Mouse (Mus musculus) spleen, postnatal 4 days (tissue): ENCODE data around the gene Nmrk2.

Source experiments
- DNase-seq, 2 experiments: peaks; one replicate each; pipeline ENCODE4 v3.0.0; 2022; ENCODE audit warnings: low spot score in 2 of 2

Gene Nmrk2

GRCm38 (mm10) chr10:81165118-81165517, 36.7 kb downstream of the Nmrk2 start:
- no peak for DNase-seq

- DNase-seq = peak in 1 of 2 experiments; percentile 59
These were observed 39.6 kb downstream of the Nmrk2 start for GRCm38 (mm10) chr10:81162318-81162652.

- peak; percentile 78 to 86 for DNase-seq
These were observed 40.1 kb downstream of the Nmrk2 start for GRCm38 (mm10) chr10:81161602-81162317.

DNA sequence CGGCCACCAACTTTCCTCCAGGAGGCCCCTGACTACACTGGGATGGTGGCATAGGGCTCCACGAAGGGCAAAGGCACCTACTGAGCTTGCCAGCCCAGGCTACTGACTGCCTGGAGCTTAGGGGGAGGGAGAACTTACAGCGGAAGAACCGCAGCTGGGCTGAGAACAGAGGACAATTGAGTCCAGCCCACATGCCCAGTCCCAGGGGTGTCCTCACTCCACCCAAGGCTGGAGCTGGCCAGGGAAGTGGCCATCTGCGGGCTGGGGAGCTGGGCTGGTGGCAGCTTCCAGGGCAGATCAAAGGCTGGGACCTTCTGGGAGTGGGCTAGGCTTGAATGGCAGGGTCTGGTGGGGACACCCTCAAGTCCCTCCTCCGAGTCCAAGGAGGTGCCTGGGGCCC, 47.1 kb downstream of the Nmrk2 start:
- no peak for DNase-seq

DNA sequence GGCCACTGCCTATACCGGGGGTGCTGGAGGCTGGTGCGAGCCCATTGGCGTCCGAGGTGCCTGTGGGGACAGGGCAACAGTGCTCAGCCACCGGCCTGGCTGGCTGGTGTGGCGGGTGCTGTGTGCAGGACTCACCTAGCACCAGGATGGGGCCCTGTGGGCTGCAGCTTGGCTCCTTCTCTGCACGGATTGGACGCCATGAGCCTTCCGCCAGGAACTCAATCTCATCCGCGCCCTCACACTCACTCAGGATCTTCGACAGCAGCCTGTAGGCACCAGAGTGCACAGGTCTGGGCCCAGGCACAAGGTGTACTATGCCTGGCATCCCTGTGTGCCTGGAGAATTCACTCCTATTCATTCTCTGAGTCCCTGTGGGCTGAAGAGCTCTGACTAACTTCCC, 47.5 kb downstream of the Nmrk2 start:
- no peak for DNase-seq

- no peak for DNase-seq
These were observed 49.2 kb downstream of the Nmrk2 start for GRCm38 (mm10) chr10:81152609-81153008.

- DNase-seq = no peak
These were observed 50.6 kb downstream of the Nmrk2 start for GRCm38 (mm10) chr10:81151261-81151660.
